Mouse (Mus musculus) E14TG2a.4 (cell line): ENCODE results near the gene Cldn34c3.
"Not testable (repeated sequence)": the region's sequence is repeated elsewhere in the genome, so short reads cannot be mapped to it uniquely, and the experiment has no call there.

Experiments
- H3K27me3 ChIP-seq: 2 replicates; pipeline ENCODE4 v1.6.1; 2014; ENCODE audit warnings: low read length, control low read depth; ENCODE audit not compliant: insufficient read depth
- H3K36me3 ChIP-seq: 2 replicates; pipeline ENCODE4 v1.6.1; 2014; ENCODE audit warnings: low read length, control low read depth; ENCODE audit not compliant: insufficient read depth
- H3K4me1 ChIP-seq: replicated peaks from 2 replicates; pipeline ENCODE4 v1.6.1; 2014; ENCODE audit warnings: low read depth, low read length, control low read depth
- H3K4me3 ChIP-seq: replicated peaks from 2 replicates; pipeline ENCODE4 v1.5.1; 2014; ENCODE audit warnings: mild to moderate bottlenecking, low read length
- H3K9me3 ChIP-seq: 2 replicates; pipeline ENCODE4 v1.6.1; 2014; ENCODE audit warnings: low read length, control low read depth

Cldn34c3 gene

DNA sequence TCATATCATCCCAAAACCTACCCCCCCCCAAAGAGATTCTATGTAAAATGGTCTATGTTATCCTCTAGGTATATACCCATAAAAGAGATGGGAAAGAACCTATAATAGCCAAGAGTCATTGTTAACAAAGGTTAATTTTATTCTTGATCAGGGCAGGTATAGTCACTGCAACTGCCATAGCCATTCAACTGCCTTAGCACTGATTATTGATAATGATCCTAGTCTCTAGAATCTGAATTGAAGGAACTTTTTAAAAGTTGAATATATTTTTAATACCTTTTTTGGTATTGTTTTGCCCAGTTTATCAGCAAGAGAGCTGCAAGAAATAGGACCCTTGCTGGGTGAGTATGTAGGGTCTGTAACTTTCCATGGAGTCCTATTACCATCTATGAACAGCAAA lies at the start of gene Cldn34c3:
TSS of gene Cldn34c3 (plus strand) at position 301 of the 400 bp plus-strand sequence.
- not testable (repeated sequence) for H3K36me3 ChIP-seq, H3K9me3 ChIP-seq, H3K27me3 ChIP-seq, H3K4me3 ChIP-seq, H3K4me1 ChIP-seq
